Mouse (Mus musculus) G1E (cell line): Measurements from ENCODE around the gene H2al1h. TPM values are rescaled to one million over a fixed set of nuclear protein-coding genes. Genes with fewer than 3 reads are reported as not detected.
A peak's percentile ranks its signal among the peaks of the same experiment; 100 is the strongest.

Experiments
- ATAC-seq: 2 replicates; pipeline ENCODE4 v1.8.0; 2016; ENCODE audit warnings: mild to moderate bottlenecking; ENCODE audit not compliant: insufficient number of reproducible peaks, poor library complexity, low FRiP score, severe bottlenecking; ENCODE audit errors: extremely low read depth
- DNase-seq: peaks from one replicate; pipeline ENCODE4 v3.0.0; 2012; ENCODE audit warnings: low spot score
- H3K27me3 ChIP-seq: 2 replicates; pipeline ENCODE4 v1.6.1; 2012; ENCODE audit warnings: mild to moderate bottlenecking, low read length, inconsistent platforms; ENCODE audit not compliant: insufficient read depth
- H3K36me3 ChIP-seq: replicated peaks from 2 replicates; pipeline ENCODE3; 2012; ENCODE audit warnings: mild to moderate bottlenecking, inconsistent platforms
- H3K4me1 ChIP-seq: 2 replicates; pipeline ENCODE4 v1.6.1; 2012; ENCODE audit warnings: low read depth, low read length, inconsistent platforms, mixed read lengths; ENCODE audit not compliant: insufficient read depth
- H3K4me3 ChIP-seq: 2 replicates; pipeline ENCODE4 v1.5.1; 2012; ENCODE audit warnings: low read depth, mild to moderate bottlenecking, inconsistent platforms, low read length, moderate library complexity, mixed read lengths
- H3K9me3 ChIP-seq: replicated peaks from 2 replicates; pipeline ENCODE4 v1.6.1; 2012; ENCODE audit warnings: inconsistent platforms
- CTCF ChIP-seq: IDR thresholded peaks from 2 replicates; pipeline ENCODE4 v1.5.1; 2012; ENCODE audit warnings: low read depth, low read length, inconsistent platforms, mixed read lengths
- GATA1 ChIP-seq: IDR thresholded peaks from 2 replicates; pipeline ENCODE4 v1.6.1; 2012; ENCODE audit warnings: borderline replicate concordance, low read length, inconsistent platforms, mixed read lengths
- GATA2 ChIP-seq: IDR thresholded peaks from 2 replicates; pipeline ENCODE4 v1.6.1; 2012; ENCODE audit warnings: low read depth, low read length, inconsistent platforms, borderline replicate concordance
- POLR2AphosphoS5 ChIP-seq: IDR thresholded peaks from 2 replicates; pipeline ENCODE4 v1.6.1; 2012; ENCODE audit warnings: low read depth, low read length, inconsistent platforms; ENCODE audit not compliant: insufficient replicate concordance
- TAL1 ChIP-seq: conservative IDR thresholded peaks from 2 replicates; pipeline ENCODE4 v1.6.1; 2012; ENCODE audit warnings: low read depth, low read length, inconsistent platforms, mixed read lengths
- polyA plus RNA-seq: library from polyadenylated mRNA; stranded (reverse); fragments of >175 nt; gene quantifications from 2 replicates; pipeline ENCODE4 v1.2.3, GENCODE M21; 2012
- total RNA-seq, 2 experiments: library from RNA; stranded (forward) in 1 of 2; stranded (reverse) in 1 of 2; fragments of 200-1000 nt in 1 of 2; fragments of >200 nt in 1 of 2; fragmentation: Nextera tagmentation in 1 of 2; gene quantifications; 2 replicates each; pipeline ENCODE4 v1.2.3; 2014 to 2017

Gene H2al1h
- total and polyA plus RNA-seq, 3 experiments = not detected

DNA sequence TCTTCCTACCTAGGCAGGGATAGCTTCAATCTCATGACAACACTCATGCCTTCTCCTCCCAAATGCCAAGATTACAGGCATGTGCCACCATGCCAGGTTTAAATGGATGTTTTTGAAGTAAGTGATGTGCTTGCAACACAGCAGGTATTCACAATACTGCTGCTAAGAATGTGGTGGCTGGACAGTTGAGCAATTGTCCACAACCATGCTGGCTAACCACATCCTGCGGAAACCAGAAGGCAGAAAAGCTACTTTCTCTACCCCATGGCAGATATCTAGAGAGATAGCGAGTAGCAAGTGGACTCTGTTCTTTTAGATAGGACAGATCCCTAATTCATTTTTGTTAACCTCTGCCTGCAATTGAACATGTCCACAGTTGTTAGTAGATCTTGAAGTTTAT, 40.0 kb downstream of the H2al1h start:
- TF ChIP-seq GATA1 (no peak), GATA2 (no peak), POLR2AphosphoS5 (no peak)
- H3K36me3 ChIP-seq = no peaks in the 10 kb centered on the region
- no peaks in the 10 kb centered on the region for H3K9me3 ChIP-seq
- no peak for DNase-seq
- H3K4me1 ChIP-seq = no peaks in the 10 kb centered on the region
- ATAC-seq = peak; percentile 45
- H3K4me3 ChIP-seq = no peak overlapping the region
- no peaks in the 10 kb centered on the region for H3K27me3 ChIP-seq

DNA sequence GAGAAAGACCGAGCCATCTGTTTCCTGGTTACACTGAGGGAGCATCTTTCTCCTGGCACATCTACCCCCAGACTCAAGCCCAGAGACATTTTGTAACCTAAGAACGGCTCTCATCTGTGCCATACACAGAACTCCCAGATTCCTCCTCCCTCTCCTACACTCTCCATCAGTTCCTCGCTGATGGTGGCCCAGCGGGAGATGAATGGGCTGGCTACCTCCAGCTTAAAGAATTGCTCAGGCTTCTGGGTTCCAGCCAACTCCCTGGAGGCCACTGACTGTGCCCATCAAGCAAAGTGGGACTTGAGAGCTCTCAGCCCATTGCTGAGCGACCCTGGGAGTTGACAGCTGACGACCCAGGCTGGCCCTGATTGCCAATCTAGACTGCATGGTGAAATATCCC, 42.6 kb downstream of the H2al1h start:
- DNase-seq (no peak), ATAC-seq (no peak)

DNA sequence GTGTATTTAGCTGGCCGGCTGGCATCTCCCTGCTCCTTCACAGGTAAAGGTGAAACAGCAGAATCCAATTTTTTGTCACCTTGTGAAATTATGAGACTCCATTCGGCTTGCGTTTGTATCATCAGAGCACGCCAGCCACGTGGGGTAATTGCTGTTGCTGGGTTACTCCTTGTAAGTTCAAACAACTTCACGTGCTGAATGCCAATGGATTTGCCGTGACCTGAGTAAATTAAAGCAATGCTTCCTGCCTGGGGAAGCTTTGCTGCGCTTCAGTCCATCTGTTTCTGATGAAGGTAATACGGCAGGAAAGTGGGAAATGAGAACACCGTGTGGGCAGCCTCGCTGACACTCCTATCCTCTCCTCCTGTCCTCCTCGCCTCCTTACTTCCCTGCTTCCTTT, 43.9 kb downstream of the H2al1h start:
- no peaks in the 10 kb centered on the region for H3K36me3 ChIP-seq
- DNase-seq = no peak
- no peak overlapping the region for H3K4me3 ChIP-seq
- no peaks in the 10 kb centered on the region for H3K9me3 ChIP-seq
- H3K4me1 ChIP-seq = no peaks in the 10 kb centered on the region
- no peak for ATAC-seq
- no peaks in the 10 kb centered on the region for H3K27me3 ChIP-seq
- TF ChIP-seq TAL1 (no peak), GATA2 (no peak), GATA1 (no peak), POLR2AphosphoS5 (no peak), CTCF (no peak)

More for the DNA sequence above, 42.6 kb downstream of the H2al1h start:
- TF ChIP-seq POLR2AphosphoS5 (no peak), GATA2 (no peak), CTCF (no peak), TAL1 (no peak), GATA1 (no peak)
- no peak overlapping the region for H3K4me3 ChIP-seq
- no peaks in the 10 kb centered on the region for H3K27me3 ChIP-seq
- no peaks in the 10 kb centered on the region for H3K4me1 ChIP-seq
- no peaks in the 10 kb centered on the region for H3K9me3 ChIP-seq
- no peaks in the 10 kb centered on the region for H3K36me3 ChIP-seq

Other genes starting within 250 kb of the H2al1h start
- not detected in 2 replicates for gene H2al1a, start 22.2 kb upstream of the H2al1h start, total RNA-seq (2014; fragmentation: Nextera tagmentation)
- not detected in 2 replicates for gene H2al1a, start 22.2 kb upstream of the H2al1h start, total RNA-seq (2017)
- gene H2al1a, start 22.2 kb upstream of the H2al1h start, polyA plus RNA-seq = not detected in 2 replicates
- gene H2al1b, start 19.1 kb upstream of the H2al1h start, total RNA-seq (2014; fragmentation: Nextera tagmentation) = not detected in 2 replicates
- not detected in 2 replicates for gene H2al1b, start 19.1 kb upstream of the H2al1h start, total RNA-seq (2017)
- not detected in 2 replicates for gene H2al1b, start 19.1 kb upstream of the H2al1h start, polyA plus RNA-seq
- not detected in 2 replicates for gene H2al1c, start 15.8 kb upstream of the H2al1h start, total RNA-seq (2014; fragmentation: Nextera tagmentation)
- not detected in 2 replicates for gene H2al1c, start 15.8 kb upstream of the H2al1h start, total RNA-seq (2017)
- gene H2al1c, start 15.8 kb upstream of the H2al1h start, polyA plus RNA-seq = not detected in 2 replicates
- gene H2al1d, start 12.7 kb upstream of the H2al1h start, total RNA-seq (2014; fragmentation: Nextera tagmentation) = not detected in 2 replicates
- gene H2al1d, start 12.7 kb upstream of the H2al1h start, total RNA-seq (2017) = not detected in 2 replicates
- gene H2al1d, start 12.7 kb upstream of the H2al1h start, polyA plus RNA-seq = not detected in 2 replicates
- gene H2al1e, start 9.6 kb upstream of the H2al1h start, total RNA-seq (2014; fragmentation: Nextera tagmentation) = not detected in 2 replicates
- not detected in 2 replicates for gene H2al1e, start 9.6 kb upstream of the H2al1h start, total RNA-seq (2017)
- not detected in 2 replicates for gene H2al1e, start 9.6 kb upstream of the H2al1h start, polyA plus RNA-seq
- not detected in 2 replicates for gene H2al1f, start 6.3 kb upstream of the H2al1h start, total RNA-seq (2014; fragmentation: Nextera tagmentation)
- gene H2al1f, start 6.3 kb upstream of the H2al1h start, total RNA-seq (2017) = not detected in 2 replicates
- not detected in 2 replicates for gene H2al1f, start 6.3 kb upstream of the H2al1h start, polyA plus RNA-seq
- gene H2al1g, start 3.2 kb upstream of the H2al1h start, total RNA-seq (2014; fragmentation: Nextera tagmentation) = not detected in 2 replicates
- gene H2al1g, start 3.2 kb upstream of the H2al1h start, total RNA-seq (2017) = not detected in 2 replicates
- gene H2al1g, start 3.2 kb upstream of the H2al1h start, polyA plus RNA-seq = not detected in 2 replicates
- gene H2al1i, start 3.2 kb downstream of the H2al1h start, total RNA-seq (2014; fragmentation: Nextera tagmentation) = not detected in 2 replicates
- gene H2al1i, start 3.2 kb downstream of the H2al1h start, total RNA-seq (2017) = not detected in 2 replicates
- gene H2al1i, start 3.2 kb downstream of the H2al1h start, polyA plus RNA-seq = not detected in 2 replicates
- gene H2al1j, start 6.3 kb downstream of the H2al1h start, total RNA-seq (2014; fragmentation: Nextera tagmentation) = not detected in 2 replicates
- not detected in 2 replicates for gene H2al1j, start 6.3 kb downstream of the H2al1h start, total RNA-seq (2017)
- not detected in 2 replicates for gene H2al1j, start 6.3 kb downstream of the H2al1h start, polyA plus RNA-seq